In the genomic region with DNA sequence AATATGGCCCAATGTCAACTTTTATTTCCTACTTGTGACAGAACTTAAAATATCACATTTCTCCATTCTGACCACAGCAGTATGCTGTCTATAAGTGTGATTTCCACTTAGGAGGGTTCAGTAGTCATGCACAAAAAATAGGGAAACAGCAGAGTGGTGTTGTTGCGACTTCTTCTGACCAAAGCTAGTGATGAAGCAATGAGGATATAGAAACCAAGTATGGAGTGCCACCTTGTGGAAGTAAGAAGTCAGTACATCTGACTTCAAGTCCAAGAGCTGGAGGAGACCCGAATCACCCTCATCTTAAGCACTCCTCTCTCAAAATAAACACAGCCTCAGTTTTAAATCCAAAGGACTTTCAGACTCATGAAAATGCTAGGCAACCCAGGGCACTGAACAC, we compare ENCODE assay signal across 8 mouse cellular contexts.
DNase-seq lines count a peak whose midpoint lies in the region; ATAC-seq and TF ChIP-seq lines count a peak whose summit lies in the region.

No protein-coding gene starts in this region.

- no peak overlapping the region for H3K4me2 ChIP-seq in lung, embryonic 14.5 days

- ATAC-seq in lung, embryonic 14.5 days (ENCODE audit: insufficient read depth) = no peak
- ATAC-seq in hematopoietic stem cell, adult 5-6 weeks (replicated peaks in 1 of 2; ENCODE audit: insufficient read depth in 1 of 2, low FRiP score in 2 of 2, low TSS enrichment in 1 of 2, low read depth in 1 of 2, poor library complexity in 2 of 2, severe bottlenecking in 2 of 2) = peak; percentile 77 to 83; a peak in 3 of 4 replicates

- peak; percentile 55; the same call in 1 of the 2 replicates for TF ChIP-seq CTCF in cerebellum, adult 2 months (IDR thresholded peaks at IDR 0.05; ENCODE audit: borderline replicate concordance, insufficient read depth, low read depth, low read length)
- peak; percentile 60 for TF ChIP-seq CTCF in lung, embryonic 14.5 days (IDR thresholded peaks at IDR 0.05; ENCODE audit: low read depth)

- no peaks in the 10 kb centered on the region for H3K27me3 ChIP-seq in cerebellum, adult 2 months (ENCODE audit: control insufficient read depth, insufficient read depth, low read length)
- no peaks in the 10 kb centered on the region for H3K27me3 ChIP-seq in lung, embryonic 14.5 days (ENCODE audit: insufficient read depth, low read length)

- H3K4me3 ChIP-seq in cerebellum, adult 2 months (replicated peaks; ENCODE audit: insufficient read depth, low read depth, low read length) = no peak overlapping the region
- no peak overlapping the region for H3K4me3 ChIP-seq in lung, embryonic 14.5 days (ENCODE audit: low read depth, low read length)

- no peak overlapping the region for H3K27ac ChIP-seq in cerebellum, adult 2 months (ENCODE audit: insufficient read depth, low read length)
- no peak overlapping the region for H3K27ac ChIP-seq in lung, embryonic 14.5 days (ENCODE audit: low read depth)

- TF ChIP-seq POLR2A in cerebellum, adult 2 months (IDR thresholded peaks at IDR 0.05; ENCODE audit: borderline replicate concordance, insufficient read depth, low read length) = no peak

- no peak overlapping the region for H3K9ac ChIP-seq in lung, embryonic 14.5 days

- peak in 1 of 2 experiments; percentile 9 for DNase-seq in cerebellum, adult 2 months
- no peak for DNase-seq in cerebellum, adult 11 months
- DNase-seq in lung, embryonic 14.5 days = peak; percentile 32
- DNase-seq in lung, postnatal 4 days = no peak
- DNase-seq in retina, embryonic 14.5 days (ENCODE audit: low spot score) = peak; percentile 52
- DNase-seq in lung, postnatal 25 days (ENCODE audit: low spot score) = no peak
- DNase-seq in ovary, postnatal 14 days (ENCODE audit: low spot score) = no peak

- no peaks in the 10 kb centered on the region for H3K9me3 ChIP-seq in lung, embryonic 14.5 days (ENCODE audit: low read depth, low read length)

- no peaks in the 10 kb centered on the region for H3K4me1 ChIP-seq in cerebellum, adult 2 months (ENCODE audit: control insufficient read depth, insufficient read depth, low read length)
- no peaks in the 10 kb centered on the region for H3K4me1 ChIP-seq in lung, embryonic 14.5 days (ENCODE audit: insufficient read depth)

- 2% methylated on average over 2 of the region's 2 CpGs for WGBS in cerebellum, adult 2 months
- 14% methylated on average over 2 of the region's 2 CpGs for WGBS in lung, embryonic 14.5 days

- H3K36me3 ChIP-seq in lung, embryonic 14.5 days (ENCODE audit: insufficient read depth) = no peaks in the 10 kb centered on the region

Comparison
In these comparisons a context has a peak if more than half of its experiments do, and no peak if none do; other contexts are left out.
1. DNase-seq: peak in lung, embryonic 14.5 days (single experiment) and retina, embryonic 14.5 days (single experiment); none in cerebellum, adult 11 months (single experiment), lung, postnatal 4 days (0 of 2), lung, postnatal 25 days (single experiment) and ovary, postnatal 14 days (single experiment).